Mouse (Mus musculus) midbrain, postnatal 0 days (tissue): Measurements from ENCODE around the gene Adh6b. TPM values are rescaled to one million over a fixed set of nuclear protein-coding genes. Genes with fewer than 3 reads are reported as not detected.
A peak's percentile ranks its signal among the peaks of the same experiment; 100 is the strongest.

Source experiments
- ATAC-seq: fragments of 200-750 bp; cut with Nextera tagmentation; 2 replicates; pipeline ENCODE4 v1.8.0; 2017; ENCODE audit warnings: moderate number of reproducible peaks, mild to moderate bottlenecking, moderate TSS enrichment, moderate library complexity; ENCODE audit not compliant: low FRiP score
- DNase-seq: peaks from one replicate; pipeline ENCODE4 v3.0.0-alpha.2; 2015; ENCODE audit warnings: low spot score
- H3K27ac ChIP-seq: fragments of 300-500 bp; sonication (generic); 2 replicates; pipeline ENCODE4 v1.5.1; 2014; ENCODE audit warnings: low read depth, mild to moderate bottlenecking, low read length, mixed read lengths
- H3K27me3 ChIP-seq: fragments of 300-500 bp; sonication (generic); 2 replicates; pipeline ENCODE4 v1.6.1; 2014; ENCODE audit warnings: low read length, control low read depth, mixed read lengths; ENCODE audit not compliant: insufficient read depth
- H3K36me3 ChIP-seq: fragments of 300-500 bp; sonication (generic); 2 replicates; pipeline ENCODE4 v1.6.1; 2014; ENCODE audit warnings: low read length, control low read depth, mixed read lengths; ENCODE audit not compliant: insufficient read depth
- H3K4me1 ChIP-seq: fragments of 300-500 bp; sonication (generic); 2 replicates; pipeline ENCODE4 v1.6.1; 2014; ENCODE audit warnings: mild to moderate bottlenecking, control low read depth, antibody characterized with exemption, low read length, mixed read lengths; ENCODE audit not compliant: insufficient read depth
- H3K4me2 ChIP-seq: fragments of 300-500 bp; sonication (generic); 2 replicates; pipeline ENCODE4 v1.6.1; 2014; ENCODE audit warnings: low read depth, mild to moderate bottlenecking, low read length, mixed read lengths; ENCODE audit not compliant: poor library complexity, severe bottlenecking
- H3K4me3 ChIP-seq: fragments of 300-500 bp; sonication (generic); 2 replicates; pipeline ENCODE4 v1.5.1; 2014; ENCODE audit warnings: low read depth, mild to moderate bottlenecking, low read length, moderate library complexity
- H3K9ac ChIP-seq: fragments of 300-500 bp; sonication (generic); replicated peaks from 2 replicates; pipeline ENCODE4 v1.6.1; 2014; ENCODE audit warnings: mild to moderate bottlenecking, low read length, moderate library complexity, mixed read lengths; ENCODE audit not compliant: poor library complexity, severe bottlenecking
- H3K9me3 ChIP-seq: fragments of 300-500 bp; sonication (generic); 2 replicates; pipeline ENCODE4 v1.6.1; 2016; ENCODE audit warnings: low read length, control low read depth
- CTCF ChIP-seq: IDR thresholded peaks from 2 replicates; pipeline ENCODE4 v1.5.1; 2016; ENCODE audit warnings: antibody characterized with exemption, mild to moderate bottlenecking
- WGBS: fragments of 180-500 bp; shearing (Covaris S2); extraction: QIAGEN DNeasy Blood & Tissue Kit; methylation state at CpG from one replicate; pipeline ENCODE4 v1.1.7; 2014; 5-methylcytosine and 5-hydroxymethylcytosine counted together
- polyA plus RNA-seq: library from polyadenylated mRNA; unstranded; fragments of >200 nt; fragmentation: Nextera tagmentation; extraction: Ambion mirVana; gene quantifications from 2 replicates; pipeline ENCODE4 v1.2.1, GENCODE M21; 2015
- total RNA-seq: library from RNA; depleted of rRNA; stranded (reverse); fragments of >200 nt; gene quantifications from 2 replicates; pipeline ENCODE4 v1.2.3, GENCODE M21; 2014; rRNA removed

Adh6b gene
- total and polyA plus RNA-seq, 2 experiments from 2014 or later, result 0.20 to 0.71 TPM

DNA sequence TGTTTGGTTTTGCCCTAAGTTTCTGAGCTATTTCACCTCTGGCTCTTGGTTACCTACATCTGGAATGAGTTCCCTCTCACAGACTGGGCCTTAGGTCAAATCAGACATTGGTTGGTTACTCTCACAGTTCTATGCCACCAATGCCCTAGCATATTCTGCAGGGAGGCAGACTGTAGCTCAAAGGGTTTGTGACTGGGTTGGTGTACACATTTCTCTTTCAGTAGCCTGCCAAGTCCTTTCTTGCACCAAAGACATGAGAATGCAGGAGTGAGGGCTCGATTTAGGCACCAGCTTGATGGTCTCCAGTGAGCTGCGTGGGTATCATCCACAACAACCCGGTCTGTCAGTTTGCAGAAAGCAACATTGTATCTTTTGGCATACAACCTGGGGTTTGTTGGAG lies 63.3 kb downstream of the Adh6b start:
- DNase-seq (no peak), ATAC-seq (no peak)
- H3K4me1 ChIP-seq, result no peaks in the 10 kb centered on the region
- H3K4me3 ChIP-seq, result no peak overlapping the region
- no peak overlapping the region for H3K27ac ChIP-seq
- no peaks in the 10 kb centered on the region for H3K27me3 ChIP-seq
- TF ChIP-seq CTCF, result no peak
- H3K9ac ChIP-seq, result no peak overlapping the region
- H3K9me3 ChIP-seq, result no peaks in the 10 kb centered on the region
- no peaks in the 10 kb centered on the region for H3K36me3 ChIP-seq
- 59% methylated on average over 3 of the region's 3 CpGs for WGBS
- no peak overlapping the region for H3K4me2 ChIP-seq

DNA sequence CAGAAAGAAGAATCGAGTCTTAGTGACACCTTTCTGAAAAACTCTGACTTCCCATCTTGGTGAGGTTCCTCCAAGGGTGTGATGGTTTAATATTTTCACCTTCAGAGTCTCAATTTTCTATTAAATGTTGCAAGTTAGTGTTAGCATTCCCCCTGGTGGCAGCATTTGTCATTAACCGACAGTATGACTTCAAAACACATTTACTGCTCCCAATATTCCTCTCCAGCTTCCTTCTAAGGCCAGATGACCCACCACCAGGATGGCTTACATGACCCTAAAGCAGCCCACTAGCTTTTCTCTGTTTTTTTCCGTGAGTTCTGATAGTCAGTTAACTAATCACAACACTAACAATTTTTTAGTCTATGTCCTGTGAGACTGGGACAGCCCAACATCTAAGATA lies 63.8 kb downstream of the Adh6b start:
- Histone ChIP-seq H3K9ac (no peak overlapping the region), H3K27ac (no peak overlapping the region), H3K4me2 (no peak overlapping the region), H3K4me3 (no peak overlapping the region), H3K4me1 (no peaks in the 10 kb centered on the region), H3K9me3 (no peaks in the 10 kb centered on the region), H3K36me3 (no peaks in the 10 kb centered on the region), H3K27me3 (no peaks in the 10 kb centered on the region)
- ATAC-seq (no peak), DNase-seq (peak; percentile 70)
- TF ChIP-seq CTCF, result peak; percentile 79
- 39% methylated on average over 3 of the region's 3 CpGs for WGBS

DNA sequence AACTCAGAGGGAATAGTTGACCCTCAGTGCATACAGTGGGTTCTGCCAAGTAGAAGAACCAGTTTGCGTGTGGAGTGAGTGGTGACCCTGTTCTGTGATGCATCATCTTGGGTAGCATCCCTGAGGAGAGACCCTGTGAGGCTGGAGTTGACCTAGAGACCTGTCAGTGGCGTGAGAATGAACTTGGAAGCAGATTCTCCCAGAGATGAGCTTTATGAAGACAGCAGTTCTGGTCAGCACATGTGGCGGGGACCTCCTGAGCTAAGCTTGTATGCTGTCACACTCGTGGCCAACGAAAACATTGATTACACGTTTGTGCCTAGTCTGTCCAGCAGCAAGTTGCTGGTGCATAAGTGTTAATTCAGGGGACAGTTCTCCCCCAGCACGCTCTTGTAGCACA lies 64.3 kb downstream of the Adh6b start:
- Histone ChIP-seq H3K4me1 (no peaks in the 10 kb centered on the region), H3K27me3 (no peaks in the 10 kb centered on the region), H3K4me2 (no peak overlapping the region), H3K9ac (no peak overlapping the region), H3K36me3 (no peaks in the 10 kb centered on the region), H3K9me3 (no peaks in the 10 kb centered on the region), H3K4me3 (no peak overlapping the region), H3K27ac (no peak overlapping the region)
- ATAC-seq (no peak), DNase-seq (no peak)
- no peak for TF ChIP-seq CTCF
- WGBS, result 81% methylated on average over 7 of the region's 7 CpGs

DNA sequence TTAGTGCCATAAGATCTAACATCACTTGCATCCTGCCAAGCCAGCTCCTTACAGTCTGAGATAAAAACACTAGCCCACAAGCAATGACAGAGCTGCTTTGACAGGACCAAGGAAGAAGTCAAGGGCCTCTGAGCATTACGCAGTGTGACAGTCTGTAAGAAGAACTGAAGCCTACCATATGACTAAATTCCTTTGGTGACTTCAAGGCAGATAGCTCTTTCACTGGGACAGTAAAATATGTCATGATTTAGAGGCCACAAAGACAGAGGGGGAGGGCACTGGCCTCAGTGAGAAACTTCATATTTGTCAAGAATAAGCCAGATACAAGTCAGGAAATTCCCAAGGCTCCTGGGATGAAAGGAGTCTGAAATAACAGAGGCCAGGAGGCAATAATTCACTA lies 66.3 kb downstream of the Adh6b start:
- no peak overlapping the region for H3K4me2 ChIP-seq
- no peak for TF ChIP-seq CTCF
- ATAC-seq, result no peak

More for the DNA sequence above, 66.3 kb downstream of the Adh6b start:
- Histone ChIP-seq H3K4me1 (no peaks in the 10 kb centered on the region), H3K36me3 (no peaks in the 10 kb centered on the region), H3K4me3 (no peak overlapping the region), H3K27ac (no peak overlapping the region), H3K9ac (no peak overlapping the region), H3K27me3 (no peaks in the 10 kb centered on the region), H3K9me3 (no peaks in the 10 kb centered on the region)
- DNase-seq, result no peak
- 93% methylated on average over 1 of the region's 1 CpGs for WGBS

Other genes starting within 250 kb of the Adh6b start
- gene Trmt10a, start 198.3 kb upstream of the Adh6b start, total RNA-seq, result 2.5 and 5.3 TPM in 2 replicates
- 8.4 and 9.5 TPM in 2 replicates for gene Trmt10a, start 198.3 kb upstream of the Adh6b start, polyA plus RNA-seq
- 4.9 and 8.1 TPM in 2 replicates for gene Mttp, start 196.8 kb upstream of the Adh6b start, total RNA-seq
- gene Mttp, start 196.8 kb upstream of the Adh6b start, polyA plus RNA-seq, result 6.1 and 6.7 TPM in 2 replicates
- gene 4930579F01Rik, start 147.9 kb upstream of the Adh6b start, total RNA-seq, result not detected in 2 replicates
- gene 4930579F01Rik, start 147.9 kb upstream of the Adh6b start, polyA plus RNA-seq, result not detected in 2 replicates
- 0.99 and 3.2 TPM in 2 replicates for gene Adh7, start 124.0 kb upstream of the Adh6b start, total RNA-seq
- gene Adh7, start 124.0 kb upstream of the Adh6b start, polyA plus RNA-seq, result 1.5 and 2.0 TPM in 2 replicates
- 0.80 and 4.2 TPM in 2 replicates for gene Adh1, start 80.8 kb upstream of the Adh6b start, total RNA-seq
- gene Adh1, start 80.8 kb upstream of the Adh6b start, polyA plus RNA-seq, result 3.2 and 4.0 TPM in 2 replicates
- not detected in 2 replicates for gene Adh6a, start 28.5 kb upstream of the Adh6b start, total RNA-seq
- gene Adh6a, start 28.5 kb upstream of the Adh6b start, polyA plus RNA-seq, result not detected in 2 replicates
- gene Adh4, start 73.7 kb downstream of the Adh6b start, total RNA-seq, result not detected in 2 replicates
- gene Adh4, start 73.7 kb downstream of the Adh6b start, polyA plus RNA-seq, result not detected in 2 replicates
- gene Adh5, start 101.3 kb downstream of the Adh6b start, total RNA-seq, result 93.2 and 96.8 TPM in 2 replicates
- gene Adh5, start 101.3 kb downstream of the Adh6b start, polyA plus RNA-seq, result 163 and 176 TPM in 2 replicates
- gene Metap1, start 147.7 kb downstream of the Adh6b start, total RNA-seq, result 50.7 and 60.4 TPM in 2 replicates
- gene Metap1, start 147.7 kb downstream of the Adh6b start, polyA plus RNA-seq, result 49.8 and 51.0 TPM in 2 replicates
- 91.4 and 104 TPM in 2 replicates for gene Eif4e, start 184.4 kb downstream of the Adh6b start, total RNA-seq
- gene Eif4e, start 184.4 kb downstream of the Adh6b start, polyA plus RNA-seq, result 293 and 309 TPM in 2 replicates